Mouse (Mus musculus) kidney, postnatal 0 days (tissue): Measurements from ENCODE around the gene Tgfbr3. TPM values are rescaled to one million over a fixed set of nuclear protein-coding genes. Genes with fewer than 3 reads are reported as not detected.

Source experiments
- ATAC-seq: fragments of 200-750 bp; cut with Nextera tagmentation; replicated peaks from 2 replicates; pipeline ENCODE4 v1.8.0; 2017; ENCODE audit warnings: low read depth, moderate number of reproducible peaks, moderate TSS enrichment, moderate library complexity; ENCODE audit not compliant: low FRiP score
- DNase-seq: peaks from one replicate; pipeline ENCODE4 v3.0.0-alpha.2; 2016; ENCODE audit warnings: low spot score
- H3K27ac ChIP-seq: fragments of 300-500 bp; sonication (generic); 2 replicates; pipeline ENCODE4 v1.5.1; 2014; ENCODE audit warnings: mild to moderate bottlenecking
- H3K27me3 ChIP-seq: fragments of 300-500 bp; sonication (generic); 2 replicates; pipeline ENCODE4 v1.6.1; 2014; ENCODE audit warnings: low read length, mixed read lengths; ENCODE audit not compliant: insufficient read depth
- H3K36me3 ChIP-seq: fragments of 300-500 bp; sonication (generic); 2 replicates; pipeline ENCODE4 v1.6.1; 2014; ENCODE audit warnings: low read length, mixed read lengths; ENCODE audit not compliant: insufficient read depth
- H3K4me1 ChIP-seq: fragments of 300-500 bp; sonication (generic); replicated peaks from 2 replicates; pipeline ENCODE4 v1.6.1; 2014; ENCODE audit warnings: antibody characterized with exemption, low read length, mixed read lengths; ENCODE audit not compliant: insufficient read depth
- H3K4me2 ChIP-seq: fragments of 300-500 bp; sonication (generic); 2 replicates; pipeline ENCODE4 v1.6.1; 2014; ENCODE audit warnings: mild to moderate bottlenecking, low read length, moderate library complexity, mixed read lengths
- H3K4me3 ChIP-seq: fragments of 300-500 bp; sonication (generic); replicated peaks from 2 replicates; pipeline ENCODE4 v1.5.1; 2014; ENCODE audit warnings: low read depth, low read length
- H3K9ac ChIP-seq: fragments of 300-500 bp; sonication (generic); 2 replicates; pipeline ENCODE4 v1.6.1; 2014; ENCODE audit warnings: low read depth, low read length
- H3K9me3 ChIP-seq: fragments of 300-500 bp; sonication (generic); replicated peaks from 2 replicates; pipeline ENCODE4 v1.6.1; 2016; ENCODE audit warnings: low read length, inconsistent platforms, mixed read lengths
- CTCF ChIP-seq: IDR thresholded peaks from 2 replicates; pipeline ENCODE4 v1.5.1; 2016; ENCODE audit warnings: antibody characterized with exemption, low read depth, mild to moderate bottlenecking, moderate library complexity
- WGBS: fragments of 180-500 bp; shearing (Covaris S2); extraction: QIAGEN DNeasy Blood & Tissue Kit; methylation state at CpG from one replicate; pipeline ENCODE4 v1.1.7; 2014; 5-methylcytosine and 5-hydroxymethylcytosine counted together
- polyA plus RNA-seq: library from polyadenylated mRNA; unstranded; fragments of >200 nt; fragmentation: Nextera tagmentation; extraction: Ambion mirVana; gene quantifications from 2 replicates; pipeline ENCODE4 v1.2.1, GENCODE M21; 2015

Tgfbr3 gene
- polyA plus RNA-seq, 1 experiment from 2014 or later = 10.8 TPM

GRCm38 (mm10) chr5:107129304-107129703 lies 160.1 kb downstream of the Tgfbr3 start:
- WGBS = 65% methylated on average over 5 of the region's 5 CpGs
- no peak for TF ChIP-seq CTCF
- Histone ChIP-seq H3K4me3 (no peak overlapping the region), H3K27ac (no peak overlapping the region), H3K36me3 (peaks cover 5% of the 10 kb centered on the region; the same call in 1 of the 2 replicates), H3K9ac (no peak overlapping the region), H3K9me3 (no peaks in the 10 kb centered on the region), H3K4me2 (no peak overlapping the region), H3K4me1 (no peaks in the 10 kb centered on the region), H3K27me3 (no peaks in the 10 kb centered on the region)
- DNase-seq = no peak
- ATAC-seq = no peak

GRCm38 (mm10) chr5:107126561-107126960 lies 162.9 kb downstream of the Tgfbr3 start:
- Histone ChIP-seq H3K27me3 (no peaks in the 10 kb centered on the region), H3K36me3 (no peaks in the 10 kb centered on the region), H3K4me2 (no peak overlapping the region), H3K27ac (no peak overlapping the region), H3K9ac (no peak overlapping the region), H3K9me3 (no peaks in the 10 kb centered on the region), H3K4me3 (no peak overlapping the region), H3K4me1 (0 out of 2 replicates have a peak, but pooled peaks cover 8% of the 10 kb centered on the region)
- no peak for TF ChIP-seq CTCF
- DNase-seq = no peak
- no peak for ATAC-seq
- WGBS = 34% methylated on average over 7 of the region's 7 CpGs

- Histone ChIP-seq H3K36me3 (no peaks in the 10 kb centered on the region), H3K9me3 (no peaks in the 10 kb centered on the region), H3K27ac (no peak overlapping the region), H3K4me3 (no peak overlapping the region), H3K4me1 (peaks cover 13% of the 10 kb centered on the region; the same call in 1 of the 2 replicates), H3K9ac (no peak overlapping the region), H3K4me2 (no peak overlapping the region), H3K27me3 (no peaks in the 10 kb centered on the region)
- WGBS = 37% methylated on average over 6 of the region's 6 CpGs
- no peak for ATAC-seq
- no peak for DNase-seq
- no peak for TF ChIP-seq CTCF
These were observed 164.3 kb downstream of the Tgfbr3 start for GRCm38 (mm10) chr5:107125131-107125530.

DNA sequence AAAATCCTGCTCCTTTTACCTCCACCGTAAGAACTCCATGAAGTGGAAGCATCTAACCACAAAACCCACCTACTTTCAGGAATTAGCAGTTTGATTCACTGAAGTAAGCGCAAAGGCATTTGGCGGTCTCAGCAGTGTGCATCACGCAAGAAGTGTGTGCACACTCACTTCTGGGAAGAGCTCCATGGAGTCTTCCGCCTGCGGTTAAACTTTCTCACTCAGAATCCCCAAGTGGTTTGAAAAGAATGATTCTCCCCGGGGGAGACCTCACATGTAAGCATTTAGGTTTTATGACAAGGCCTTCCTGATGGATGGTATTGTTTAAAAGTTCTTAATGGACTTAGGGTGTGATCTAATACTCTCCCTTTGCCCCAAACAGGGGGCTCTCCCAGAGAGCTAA lies 164.9 kb downstream of the Tgfbr3 start:
- Histone ChIP-seq H3K36me3 (no peaks in the 10 kb centered on the region), H3K9me3 (no peaks in the 10 kb centered on the region), H3K4me3 (no peak overlapping the region), H3K27me3 (no peaks in the 10 kb centered on the region), H3K4me2 (no peak overlapping the region), H3K27ac (no peak overlapping the region), H3K9ac (no peak overlapping the region), H3K4me1 (peaks cover 13% of the 10 kb centered on the region; the same call in 1 of the 2 replicates)
- WGBS = 67% methylated on average over 7 of the region's 7 CpGs
- ATAC-seq (no peak), DNase-seq (peak; percentile 40)
- TF ChIP-seq CTCF = no peak

DNA sequence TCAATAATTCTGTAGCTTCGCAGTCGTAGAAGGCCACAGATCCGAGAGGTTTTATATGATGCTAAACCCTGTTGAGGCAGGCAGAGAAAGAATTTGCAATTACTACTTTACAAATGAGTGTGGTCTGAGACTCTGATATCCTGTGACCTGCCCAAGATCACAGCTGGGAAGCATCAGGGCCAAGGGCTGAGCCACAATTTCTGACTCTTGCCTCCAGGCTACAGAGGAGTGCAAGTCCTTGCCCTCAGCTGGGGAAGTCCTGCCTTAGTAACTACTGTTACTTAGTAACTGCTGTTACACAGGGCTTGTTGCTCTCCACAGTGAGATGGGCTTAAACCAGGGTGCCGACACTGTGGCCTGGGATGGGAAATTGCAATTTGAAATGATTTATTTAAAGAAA lies 166.8 kb downstream of the Tgfbr3 start:
- Histone ChIP-seq H3K27ac (no peak overlapping the region), H3K9ac (no peak overlapping the region), H3K4me2 (no peak overlapping the region), H3K4me1 (peaks cover 13% of the 10 kb centered on the region; the same call in 1 of the 2 replicates), H3K4me3 (no peak overlapping the region), H3K9me3 (no peaks in the 10 kb centered on the region), H3K36me3 (0 out of 2 replicates have a peak, but pooled peaks cover 4% of the 10 kb centered on the region), H3K27me3 (no peaks in the 10 kb centered on the region)
- no peak for ATAC-seq
- 75% methylated on average over 4 of the region's 4 CpGs for WGBS
- no peak for TF ChIP-seq CTCF
- no peak for DNase-seq

GRCm38 (mm10) chr5:107121086-107121485 lies 168.3 kb downstream of the Tgfbr3 start:
- DNase-seq (no peak), ATAC-seq (no peak)
- no peak for TF ChIP-seq CTCF
- Histone ChIP-seq H3K4me2 (no peak overlapping the region), H3K4me3 (no peak overlapping the region), H3K27me3 (no peaks in the 10 kb centered on the region), H3K4me1 (peaks cover 13% of the 10 kb centered on the region; the same call in 1 of the 2 replicates), H3K27ac (no peak overlapping the region), H3K36me3 (0 out of 2 replicates have a peak, but pooled peaks cover 4% of the 10 kb centered on the region), H3K9me3 (no peaks in the 10 kb centered on the region), H3K9ac (no peak overlapping the region)
- 42% methylated on average over 10 of the region's 10 CpGs for WGBS

DNA sequence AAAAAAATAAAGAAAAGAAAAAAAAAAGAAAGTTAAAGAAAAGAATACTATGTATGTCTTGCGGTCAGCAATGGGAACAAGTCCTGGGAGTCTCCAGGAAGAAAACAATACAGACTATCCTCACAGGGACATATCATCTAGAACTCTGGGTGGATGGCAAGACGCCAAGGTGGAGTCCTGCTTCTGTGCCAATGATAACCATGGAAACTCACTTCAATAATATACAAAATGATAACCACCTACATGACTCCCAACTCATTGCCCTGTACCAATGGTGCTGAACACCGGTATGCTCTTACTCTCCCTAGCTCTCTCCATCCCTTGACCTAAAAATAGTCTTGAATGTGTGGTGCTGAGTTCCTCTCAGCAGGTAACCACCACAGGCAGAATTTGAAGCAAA lies 168.8 kb downstream of the Tgfbr3 start:
- H3K4me1 ChIP-seq = peaks cover 13% of the 10 kb centered on the region; the same call in 1 of the 2 replicates
- no peak overlapping the region for H3K27ac ChIP-seq
- ATAC-seq = no peak
- DNase-seq = no peak
- 0 out of 2 replicates have a peak, but pooled peaks cover 4% of the 10 kb centered on the region for H3K36me3 ChIP-seq
- no peaks in the 10 kb centered on the region for H3K27me3 ChIP-seq
- H3K4me3 ChIP-seq = no peak overlapping the region
- H3K4me2 ChIP-seq = no peak overlapping the region
- 82% methylated on average over 3 of the region's 3 CpGs for WGBS
- no peak for TF ChIP-seq CTCF
- no peaks in the 10 kb centered on the region for H3K9me3 ChIP-seq
- H3K9ac ChIP-seq = no peak overlapping the region
